Mouse (Mus musculus) liver, embryonic 16.5 days (tissue): ENCODE data around the gene Gm42878. TPM values are rescaled to one million over a fixed set of nuclear protein-coding genes. Genes with fewer than 3 reads are reported as not detected.

ENCODE experiments used
- ATAC-seq: fragments of 200-750 bp; cut with Nextera tagmentation; 2 replicates; pipeline ENCODE4 v1.8.0; 2017; ENCODE audit warnings: low read depth, mild to moderate bottlenecking, moderate number of reproducible peaks, moderate library complexity
- H3K27ac ChIP-seq: fragments of 300-500 bp; sonication (generic); 2 replicates; pipeline ENCODE4 v1.5.1; 2014; ENCODE audit warnings: mild to moderate bottlenecking, low read length
- H3K27me3 ChIP-seq: fragments of 300-500 bp; sonication (generic); 2 replicates; pipeline ENCODE4 v1.6.1; 2014; ENCODE audit warnings: low read depth, low read length, mixed read lengths; ENCODE audit not compliant: control insufficient read depth, insufficient read depth
- H3K36me3 ChIP-seq: fragments of 300-500 bp; sonication (generic); 2 replicates; pipeline ENCODE4 v1.6.1; 2014; ENCODE audit warnings: mild to moderate bottlenecking; ENCODE audit not compliant: control insufficient read depth, insufficient read depth
- H3K4me1 ChIP-seq: fragments of 300-500 bp; sonication (generic); 2 replicates; pipeline ENCODE4 v1.6.1; 2014; ENCODE audit warnings: low read depth, low read length, mixed read lengths; ENCODE audit not compliant: control insufficient read depth
- H3K4me2 ChIP-seq: fragments of 300-500 bp; sonication (generic); 2 replicates; pipeline ENCODE4 v1.6.1; 2014; ENCODE audit warnings: low read depth, low read length, mixed read lengths
- H3K4me3 ChIP-seq: fragments of 300-500 bp; sonication (generic); 2 replicates; pipeline ENCODE4 v1.5.1; 2014; ENCODE audit warnings: low read depth, mild to moderate bottlenecking, low read length
- H3K9ac ChIP-seq: fragments of 300-500 bp; sonication (generic); 2 replicates; pipeline ENCODE4 v1.6.1; 2014; ENCODE audit warnings: low read depth, low read length
- H3K9me3 ChIP-seq: fragments of 300-500 bp; sonication (generic); replicated peaks from 2 replicates; pipeline ENCODE4 v1.6.1; 2016; ENCODE audit warnings: low read length; ENCODE audit not compliant: control insufficient read depth
- WGBS: fragments of 180-500 bp; shearing (Covaris S2); extraction: QIAGEN DNeasy Blood & Tissue Kit; methylation state at CpG from one replicate; pipeline ENCODE4 v1.1.7; 2014; ENCODE audit not compliant: insufficient replicate concordance; 5-methylcytosine and 5-hydroxymethylcytosine counted together
- polyA plus RNA-seq: library from polyadenylated mRNA; unstranded; fragments of >200 nt; fragmentation: Nextera tagmentation; extraction: Ambion mirVana; gene quantifications from 2 replicates; pipeline ENCODE4 v1.2.1, GENCODE M21; 2015

Gene Gm42878
- polyA plus RNA-seq, 1 experiment from 2014 or later, result not detected

DNA sequence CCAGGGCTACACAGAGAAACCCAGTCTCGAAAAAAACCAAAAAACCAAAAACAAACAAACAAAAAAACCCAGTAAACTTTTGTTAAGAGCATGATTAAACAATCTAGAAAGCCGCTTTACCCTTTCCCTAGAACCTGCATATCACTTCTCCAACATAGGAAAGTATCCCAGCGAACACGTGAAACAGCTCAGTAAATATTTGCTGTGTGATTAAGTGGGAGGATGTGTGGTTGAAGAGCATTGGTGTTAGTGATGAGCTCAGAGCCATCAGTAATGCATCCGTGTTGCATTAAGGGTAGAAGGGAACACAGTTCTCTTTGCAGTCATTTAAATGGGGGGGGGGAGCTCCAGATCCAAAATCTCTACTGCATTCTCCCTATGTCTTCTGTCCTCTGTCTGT, 60.5 kb downstream of the Gm42878 start:
- Histone ChIP-seq H3K27ac (no peak overlapping the region), H3K9me3 (no peaks in the 10 kb centered on the region), H3K4me2 (no peak overlapping the region), H3K27me3 (no peaks in the 10 kb centered on the region), H3K4me1 (no peaks in the 10 kb centered on the region), H3K36me3 (no peaks in the 10 kb centered on the region), H3K9ac (no peak overlapping the region), H3K4me3 (no peak overlapping the region)
- WGBS, result 59% methylated on average over 5 of the region's 5 CpGs
- ATAC-seq, result 0 out of 2 replicates have a peak, but pooled peaks have one; percentile 37

GRCm38 (mm10) chr5:121477680-121478079, 67.6 kb downstream of the Gm42878 start:
- H3K9me3 ChIP-seq, result no peaks in the 10 kb centered on the region
- no peak for ATAC-seq
- no peak overlapping the region for H3K4me3 ChIP-seq
- H3K4me2 ChIP-seq, result no peak overlapping the region
- no peak overlapping the region for H3K27ac ChIP-seq
- 30% methylated on average over 3 of the region's 3 CpGs for WGBS
- no peak overlapping the region for H3K9ac ChIP-seq
- H3K4me1 ChIP-seq, result peaks cover 23% of the 10 kb centered on the region
- H3K27me3 ChIP-seq, result no peaks in the 10 kb centered on the region
- H3K36me3 ChIP-seq, result no peaks in the 10 kb centered on the region

GRCm38 (mm10) chr5:121476040-121476439, 69.2 kb downstream of the Gm42878 start:
- H3K4me3 ChIP-seq, result no peak overlapping the region
- no peaks in the 10 kb centered on the region for H3K27me3 ChIP-seq
- peak; percentile 89 for ATAC-seq
- WGBS, result 32% methylated on average over 1 of the region's 1 CpGs
- H3K4me2 ChIP-seq, result 0 out of 2 replicates have a peak overlapping the region, but pooled peaks have one; percentile 12
- H3K27ac ChIP-seq, result peak overlapping the region; percentile 65
- no peaks in the 10 kb centered on the region for H3K36me3 ChIP-seq
- H3K9ac ChIP-seq, result no peak overlapping the region
- peaks cover 30% of the 10 kb centered on the region for H3K4me1 ChIP-seq
- H3K9me3 ChIP-seq, result no peaks in the 10 kb centered on the region

DNA sequence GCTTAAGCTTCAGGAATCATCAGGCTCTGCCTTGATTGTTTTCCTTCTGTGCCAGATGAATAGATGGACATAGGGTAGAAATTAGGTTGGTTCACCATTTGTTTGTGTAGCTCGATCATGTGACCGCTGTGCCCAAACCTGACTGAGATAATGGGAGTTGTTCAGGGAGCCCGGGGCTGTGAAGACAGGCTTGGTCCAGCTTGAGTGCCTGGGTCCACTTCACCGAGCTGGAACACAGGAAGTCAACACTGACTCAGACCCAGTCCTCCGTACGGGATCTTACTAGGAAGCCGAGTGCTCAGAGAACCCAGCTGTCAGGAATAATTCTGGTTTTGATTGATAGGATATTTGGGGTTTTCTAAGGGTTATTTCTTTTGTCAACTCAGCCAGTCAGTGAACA, 70.7 kb downstream of the Gm42878 start:
- 73% methylated on average over 7 of the region's 7 CpGs for WGBS
- no peaks in the 10 kb centered on the region for H3K36me3 ChIP-seq
- H3K27ac ChIP-seq, result no peak overlapping the region
- H3K4me2 ChIP-seq, result no peak overlapping the region
- no peak overlapping the region for H3K4me3 ChIP-seq
- H3K4me1 ChIP-seq, result peaks cover 42% of the 10 kb centered on the region
- H3K9me3 ChIP-seq, result no peaks in the 10 kb centered on the region
- H3K27me3 ChIP-seq, result no peaks in the 10 kb centered on the region
- no peak for ATAC-seq
- no peak overlapping the region for H3K9ac ChIP-seq

DNA sequence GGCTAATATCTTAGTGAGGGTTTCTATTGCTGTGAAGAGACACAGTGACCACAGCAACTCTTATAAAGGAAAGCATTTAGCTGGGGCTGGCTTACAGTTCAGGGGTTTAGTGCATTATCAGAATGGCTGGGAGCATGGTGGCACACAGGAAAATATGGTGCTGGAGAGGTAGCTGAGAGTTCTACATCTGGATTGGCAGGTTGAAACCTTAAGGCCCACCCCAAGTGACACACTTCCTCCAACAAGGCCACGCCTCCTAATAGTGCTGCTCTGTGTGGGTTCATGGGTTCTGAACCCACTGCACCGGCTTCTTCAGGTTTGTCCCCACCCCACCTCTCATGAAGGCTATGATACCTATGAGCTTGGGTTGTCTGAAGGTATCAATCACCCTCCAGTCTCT, 72.9 kb downstream of the Gm42878 start:
- no peak overlapping the region for H3K4me3 ChIP-seq
- H3K4me2 ChIP-seq, result no peak overlapping the region
- H3K4me1 ChIP-seq, result peaks cover 43% of the 10 kb centered on the region
- no peak overlapping the region for H3K27ac ChIP-seq
- 75% methylated on average over 2 of the region's 2 CpGs for WGBS
- ATAC-seq, result no peak
- no peaks in the 10 kb centered on the region for H3K9me3 ChIP-seq
- no peaks in the 10 kb centered on the region for H3K27me3 ChIP-seq
- no peak overlapping the region for H3K9ac ChIP-seq
- H3K36me3 ChIP-seq, result no peaks in the 10 kb centered on the region

GRCm38 (mm10) chr5:121469566-121469965, 75.7 kb downstream of the Gm42878 start:
- Histone ChIP-seq H3K36me3 (no peaks in the 10 kb centered on the region), H3K27me3 (no peaks in the 10 kb centered on the region), H3K4me3 (no peak overlapping the region), H3K4me2 (no peak overlapping the region), H3K9me3 (no peaks in the 10 kb centered on the region), H3K4me1 (peaks cover 20% of the 10 kb centered on the region), H3K9ac (no peak overlapping the region), H3K27ac (no peak overlapping the region)
- WGBS, result 24% methylated on average over 3 of the region's 3 CpGs
- ATAC-seq, result no peak

Other genes with a start within 250 kb of the Gm42878 start
- 24.5 and 24.8 TPM in 2 replicates for gene Trafd1, start 159.8 kb downstream of the Gm42878 start, polyA plus RNA-seq
- 16.8 and 19.0 TPM in 2 replicates for gene Naa25, start 147.5 kb downstream of the Gm42878 start, polyA plus RNA-seq
- 0.98 and 1.2 TPM in 2 replicates for gene Tmem116, start 93.6 kb downstream of the Gm42878 start, polyA plus RNA-seq
- 80.4 and 86.0 TPM in 2 replicates for gene Erp29, start 93.0 kb downstream of the Gm42878 start, polyA plus RNA-seq
- gene Adam1b, start 42.0 kb downstream of the Gm42878 start, polyA plus RNA-seq, result not detected in 2 replicates
- 0.29 and 0.30 TPM in 2 replicates for gene Adam1a, start within 50 bp of the Gm42878 start, polyA plus RNA-seq
- gene Mapkapk5, start 423 bp upstream of the Gm42878 start, polyA plus RNA-seq, result 19.2 and 21.3 TPM in 2 replicates
- gene Aldh2, start 48.3 kb upstream of the Gm42878 start, polyA plus RNA-seq, result 216 and 250 TPM in 2 replicates
- 1.8 and 2.1 TPM in 2 replicates for gene Acad12, start 73.5 kb upstream of the Gm42878 start, polyA plus RNA-seq
- 3.9 and 5.5 TPM in 2 replicates for gene Acad10, start 115.0 kb upstream of the Gm42878 start, polyA plus RNA-seq
- 22.6 and 22.7 TPM in 2 replicates for gene Brap, start 115.1 kb upstream of the Gm42878 start, polyA plus RNA-seq
- 14.5 and 14.6 TPM in 2 replicates for gene Atxn2, start 165.9 kb upstream of the Gm42878 start, polyA plus RNA-seq